Mouse (Mus musculus) G1E (cell line): ENCODE results near the gene Vps52.

Source experiments
- CTCF ChIP-seq: IDR thresholded peaks from 2 replicates; pipeline ENCODE4 v1.5.1; 2012; ENCODE audit warnings: low read depth, low read length, inconsistent platforms, mixed read lengths
- GATA1 ChIP-seq: IDR thresholded peaks from 2 replicates; pipeline ENCODE4 v1.6.1; 2012; ENCODE audit warnings: borderline replicate concordance, low read length, inconsistent platforms, mixed read lengths
- POLR2AphosphoS5 ChIP-seq: IDR thresholded peaks from 2 replicates; pipeline ENCODE4 v1.6.1; 2012; ENCODE audit warnings: low read depth, low read length, inconsistent platforms; ENCODE audit not compliant: insufficient replicate concordance
- TAL1 ChIP-seq: conservative IDR thresholded peaks from 2 replicates; pipeline ENCODE4 v1.6.1; 2012; ENCODE audit warnings: low read depth, low read length, inconsistent platforms, mixed read lengths

DNA sequence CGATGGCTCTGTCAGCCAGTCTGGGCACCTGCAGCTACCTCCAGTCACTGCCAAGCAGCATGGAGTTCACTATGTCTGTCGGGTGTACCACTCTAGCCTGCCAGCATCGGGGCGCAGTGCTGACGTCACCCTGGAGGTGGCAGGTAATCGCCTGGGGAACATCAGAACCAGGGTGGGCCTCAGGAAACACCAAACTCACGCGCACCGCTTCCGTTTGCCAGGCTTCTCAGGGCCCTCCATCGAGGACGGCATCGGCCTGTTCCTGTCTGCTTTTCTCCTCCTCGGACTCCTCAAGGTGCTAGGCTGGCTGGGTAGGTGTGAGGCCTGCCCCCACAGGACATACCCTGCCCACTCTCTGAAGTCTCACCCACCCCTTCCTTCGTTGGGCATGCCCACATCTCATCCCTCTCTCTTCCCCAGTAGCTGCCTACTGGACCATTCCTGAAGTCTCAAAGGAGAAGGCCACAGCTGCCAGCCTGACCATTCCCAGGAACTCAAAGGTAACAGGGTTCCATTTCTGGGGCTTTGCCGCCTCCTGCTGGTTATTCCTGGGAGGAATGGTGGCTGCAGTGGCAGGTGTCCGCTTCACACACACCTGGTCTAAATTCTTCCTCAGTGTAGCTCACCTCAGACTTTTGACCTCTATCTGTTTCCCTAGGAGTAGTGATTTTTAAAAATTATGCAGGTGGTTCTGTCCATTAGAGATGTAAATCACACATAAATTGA is 29.2 kb upstream of the Vps52 start:
- TF ChIP-seq CTCF: no peak
- no peak for TF ChIP-seq GATA1
- no peak for TF ChIP-seq TAL1
- no peak for TF ChIP-seq POLR2AphosphoS5
